Mouse (Mus musculus): Measurements from ENCODE around the gene Tmem217.

DNA sequence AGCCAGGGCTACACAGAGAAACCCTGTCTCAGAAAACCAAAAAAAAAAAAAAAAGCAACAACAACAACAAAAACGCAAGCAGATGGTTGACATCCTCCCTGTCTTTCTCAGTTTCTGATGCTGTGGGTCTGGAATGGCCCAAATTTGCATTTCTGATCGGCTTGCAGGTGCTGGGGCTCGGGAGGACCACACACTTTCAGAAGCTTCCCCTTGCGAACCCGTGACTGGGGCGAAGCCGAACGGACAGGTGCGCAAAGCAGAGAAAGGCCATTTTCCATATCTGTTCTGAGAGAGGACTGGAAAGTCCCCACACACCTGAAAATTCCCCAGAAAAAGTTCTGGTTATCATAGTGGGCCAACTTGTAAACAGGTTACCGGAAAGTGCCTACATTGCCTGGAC lies 74.8 kb downstream of the Tmem217 start:
- no peak for TF ChIP-seq GATA1 (IDR thresholded peaks at IDR 0.05; ENCODE audit: borderline replicate concordance, low read length)
- TF ChIP-seq FLI1 (IDR thresholded peaks at IDR 0.05; ENCODE audit: low read length) = no peak

Data from megakaryocyte, embryonic 14.5 days (primary cell).